8 mouse cellular contexts compared by ENCODE assay signal in genomic region chr5:45670280-45670670, GRCm38 (mm10). TPM values are rescaled to one million over a fixed set of nuclear protein-coding genes. Genes with fewer than 3 reads are reported as not detected.
DNase-seq lines count a peak whose midpoint lies in the region; ATAC-seq and TF ChIP-seq lines count a peak whose summit lies in the region.

No protein-coding gene starts in this region.

- no peak for TF ChIP-seq CTCF in heart, postnatal 0 days (IDR thresholded peaks at IDR 0.05; ENCODE audit: low read depth)
- no peak for TF ChIP-seq CTCF in Patski (IDR thresholded peaks at IDR 0.05)

- H3K4me2 ChIP-seq in heart, postnatal 0 days (ENCODE audit: low read depth, low read length), result peak overlapping the region; percentile 81
- H3K4me2 ChIP-seq in midbrain, embryonic 12.5 days (replicated peaks), result peak overlapping the region; percentile 91

- H3K9ac ChIP-seq in heart, postnatal 0 days (replicated peaks; ENCODE audit: low read depth, low read length), result peak overlapping the region; percentile 64
- H3K9ac ChIP-seq in midbrain, embryonic 12.5 days (replicated peaks), result peak overlapping the region; percentile 77

- POLR2A ChIA-PET in Patski (lab: Charles Lee), result no interaction called here

- no peak for DNase-seq in heart, postnatal 0 days (ENCODE audit: low spot score)
- no peak for DNase-seq in heart, postnatal 14 days
- DNase-seq in Patski (ENCODE audit: low read depth, low spot score), result no peak
- DNase-seq in hindbrain, embryonic 10.5 days (ENCODE audit: low spot score), result no peak
- no peak for DNase-seq in thymus, postnatal 4 days
- DNase-seq in layer of hippocampus, postnatal 25 days (ENCODE audit: extremely low spot score in 1 of 2, low spot score in 1 of 2), result no peak
- DNase-seq in left cerebral cortex, adult 18-20 months (ENCODE audit: low spot score in 2 of 2), result no peak

- 0 out of 2 replicates have a peak, but pooled peaks cover 3% of the 10 kb centered on the region for H3K36me3 ChIP-seq in heart, postnatal 0 days (replicated peaks; ENCODE audit: control insufficient read depth, insufficient read depth, low read length)
- peaks cover 20% of the 10 kb centered on the region for H3K36me3 ChIP-seq in hindbrain, embryonic 10.5 days
- 0 out of 2 replicates have a peak, but pooled peaks cover 3% of the 10 kb centered on the region for H3K36me3 ChIP-seq in midbrain, embryonic 12.5 days

- CTCF ChIA-PET in Patski (lab: Charles Lee), result interaction anchor here (1.0 to 2.7 kb wide), 3 partner anchors 10 to 160 kb away, joined by 3 to 9 read pairs (median 4); no protein-coding TSS in a partner anchor

- H3K27ac ChIP-seq in heart, postnatal 0 days (ENCODE audit: low read depth), result peak overlapping the region; percentile 65
- H3K27ac ChIP-seq in hindbrain, embryonic 10.5 days, result peak overlapping the region; percentile 96
- H3K27ac ChIP-seq in midbrain, embryonic 12.5 days (replicated peaks), result peak overlapping the region; percentile 88

- peak overlapping the region; percentile 77 for H3K4me3 ChIP-seq in heart, postnatal 0 days (ENCODE audit: low read depth, low read length)
- H3K4me3 ChIP-seq in hindbrain, embryonic 10.5 days, result peak overlapping the region; percentile 86
- peak overlapping the region; percentile 79 for H3K4me3 ChIP-seq in midbrain, embryonic 12.5 days

- under 1% methylated on average over 13 of the region's 13 CpGs for WGBS in heart, postnatal 0 days
- under 1% methylated on average over 13 of the region's 13 CpGs for WGBS in hindbrain, embryonic 10.5 days
- WGBS in midbrain, embryonic 12.5 days, result under 1% methylated on average over 13 of the region's 13 CpGs

- H3K9me3 ChIP-seq in heart, postnatal 0 days (replicated peaks; ENCODE audit: control insufficient read depth, low read length), result no peaks in the 10 kb centered on the region
- no peaks in the 10 kb centered on the region for H3K9me3 ChIP-seq in hindbrain, embryonic 10.5 days
- H3K9me3 ChIP-seq in midbrain, embryonic 12.5 days, result no peaks in the 10 kb centered on the region

- in situ Hi-C loops in Patski (cut with MboI; ENCODE audit: low pct_unique_long_range_greater_than_20kb), result loop anchor here (25.0 kb wide), 1 partner anchor 1383 kb away; no protein-coding TSS in a partner anchor

- intact Hi-C loops in heart, postnatal 14 days (cut with DNase I), result loop anchor here (5.0 kb wide), 2 partner anchors 187 to 677 kb away; partner anchors contain the start of gene Lcorl

- H3K4me1 ChIP-seq in heart, postnatal 0 days (ENCODE audit: control insufficient read depth, insufficient read depth), result peaks cover 10% of the 10 kb centered on the region; the same call in 1 of the 2 replicates
- H3K4me1 ChIP-seq in hindbrain, embryonic 10.5 days (replicated peaks), result peaks cover 16% of the 10 kb centered on the region
- H3K4me1 ChIP-seq in midbrain, embryonic 12.5 days, result peaks cover 10% of the 10 kb centered on the region

- H3K27me3 ChIP-seq in heart, postnatal 0 days (ENCODE audit: control insufficient read depth, insufficient read depth, low read length), result no peaks in the 10 kb centered on the region
- H3K27me3 ChIP-seq in Patski, result no peaks in the 10 kb centered on the region
- no peaks in the 10 kb centered on the region for H3K27me3 ChIP-seq in hindbrain, embryonic 10.5 days (ENCODE audit: insufficient read depth, poor library complexity, severe bottlenecking)
- no peaks in the 10 kb centered on the region for H3K27me3 ChIP-seq in midbrain, embryonic 12.5 days

- TF ChIP-seq EP300 in heart, postnatal 0 days (IDR thresholded peaks at IDR 0.05; ENCODE audit: low read depth), result no peak

- no peak for ATAC-seq in heart, postnatal 0 days (ENCODE audit: insufficient read depth, low read depth)
- peak; percentile 1 for ATAC-seq in Patski
- ATAC-seq in midbrain, embryonic 12.5 days (ENCODE audit: low FRiP score, low read depth), result no peak

RNA-seq across cellular contexts. Expression of gene Ncapg, which starts 0.6 kb away (rescaled TPM):
- 16.1 and 28.7 TPM in 2 replicates for total RNA-seq in heart, postnatal 0 days (2014; rRNA removed; ENCODE audit: low replicate concordance)
- polyA plus RNA-seq in heart, postnatal 0 days (2015; fragmentation: Nextera tagmentation; extraction: Ambion mirVana), result 8.7 and 9.1 TPM in 2 replicates
- total RNA-seq in heart, postnatal 14 days (2021), result 1 to 10 TPM; 1.6 to 4.1 TPM
- 29.2 TPM for polyA plus RNA-seq in Patski (2021)
- 47.3 and 65.5 TPM in 2 replicates for polyA plus RNA-seq in hindbrain, embryonic 10.5 days (2016; fragmentation: Nextera tagmentation; extraction: Ambion mirVana)
- polyA plus RNA-seq in midbrain, embryonic 12.5 days (2016; fragmentation: Nextera tagmentation; extraction: Ambion mirVana), result 57.5 and 60.3 TPM in 2 replicates
- 1 to 10 TPM in 1 of 2 experiments, under 1 TPM in 1; 0.54 to 1.1 TPM for total RNA-seq in layer of hippocampus, postnatal 25 days (2021)
- total RNA-seq in left cerebral cortex, adult 18-20 months (2021), result under 1 TPM; 0.23 to 0.30 TPM

RNA-seq across cellular contexts. Expression of gene Fam184b, which starts 30.9 kb away (rescaled TPM):
- total RNA-seq in heart, postnatal 0 days (2014; rRNA removed; ENCODE audit: low replicate concordance), result 0.54 TPM in 1 of 2 replicates, not detected in the other
- polyA plus RNA-seq in heart, postnatal 0 days (2015; fragmentation: Nextera tagmentation; extraction: Ambion mirVana), result 0.03 TPM in 1 of 2 replicates, not detected in the other
- total RNA-seq in heart, postnatal 14 days (2021), result under 1 TPM; 0.07 TPM
- polyA plus RNA-seq in Patski (2021), result 0.05 TPM
- polyA plus RNA-seq in hindbrain, embryonic 10.5 days (2016; fragmentation: Nextera tagmentation; extraction: Ambion mirVana), result 0.44 and 0.62 TPM in 2 replicates
- 0.65 and 1.0 TPM in 2 replicates for polyA plus RNA-seq in midbrain, embryonic 12.5 days (2016; fragmentation: Nextera tagmentation; extraction: Ambion mirVana)
- total RNA-seq in layer of hippocampus, postnatal 25 days (2021), result 1 to 10 TPM; 6.1 to 9.2 TPM
- total RNA-seq in left cerebral cortex, adult 18-20 months (2021), result 1 to 10 TPM; 7.3 to 7.6 TPM
